Mouse (Mus musculus): ENCODE results near the gene Dusp28. TPM values are rescaled to one million over a fixed set of nuclear protein-coding genes. Genes with fewer than 3 reads are reported as not detected.
"Not testable (repeated sequence)": the region's sequence is repeated elsewhere in the genome, so short reads cannot be mapped to it uniquely, and the experiment has no call there.

Gene Dusp28
- polyA plus RNA-seq, 1 experiment from 2014 or later: 17.3 TPM

- Histone ChIP-seq H3K27me3 (replicated peaks; ENCODE audit: control insufficient read depth, insufficient read depth, low read length) (no peaks in the 10 kb centered on the region), H3K4me3 (ENCODE audit: low read length) (no peak overlapping the region), H3K4me1 (ENCODE audit: control insufficient read depth, insufficient read depth, low read depth, low read length) (no peaks in the 10 kb centered on the region), H3K4me2 (ENCODE audit: low read length) (no peak overlapping the region), H3K36me3 (ENCODE audit: control insufficient read depth, insufficient read depth, low read length) (peaks cover 46% of the 10 kb centered on the region), H3K9me3 (ENCODE audit: control insufficient read depth, low read length) (no peaks in the 10 kb centered on the region), H3K9ac (ENCODE audit: low read depth, low read length) (no peak overlapping the region), H3K27ac (ENCODE audit: low read depth, low read length) (no peak overlapping the region)
- WGBS: 96% methylated on average over 3 of the region's 3 CpGs
- ATAC-seq: no peak
Observed at GRCm38 (mm10) chr1:92947966-92948365, 41.2 kb downstream of the Dusp28 start.

- H3K27me3 ChIP-seq (replicated peaks; ENCODE audit: control insufficient read depth, insufficient read depth, low read length): no peaks in the 10 kb centered on the region
- H3K9ac ChIP-seq (ENCODE audit: low read depth, low read length): no peak overlapping the region
- H3K36me3 ChIP-seq (ENCODE audit: control insufficient read depth, insufficient read depth, low read length): peaks cover 36% of the 10 kb centered on the region
- no peak overlapping the region for H3K4me3 ChIP-seq (ENCODE audit: low read length)
- no peak overlapping the region for H3K4me2 ChIP-seq (ENCODE audit: low read length)
- no peak overlapping the region for H3K27ac ChIP-seq (ENCODE audit: low read depth, low read length)
- H3K4me1 ChIP-seq (ENCODE audit: control insufficient read depth, insufficient read depth, low read depth, low read length): no peaks in the 10 kb centered on the region
- 59% methylated on average over 6 of the region's 6 CpGs for WGBS
- ATAC-seq: no peak
- H3K9me3 ChIP-seq (ENCODE audit: control insufficient read depth, low read length): no peaks in the 10 kb centered on the region
Observed at GRCm38 (mm10) chr1:92949426-92949825, 42.6 kb downstream of the Dusp28 start.

GRCm38 (mm10) chr1:92950607-92951006 is 43.8 kb downstream of the Dusp28 start, which contains the start of gene Gpr35:
Gpr35 (plus strand) TSS chr1:92950865.
- Histone ChIP-seq H3K9me3 (ENCODE audit: control insufficient read depth, low read length) (no peaks in the 10 kb centered on the region), H3K4me3 (ENCODE audit: low read length) (no peak within 1 kb of the TSS), H3K4me2 (ENCODE audit: low read length) (no peak within 1 kb of the TSS), H3K36me3 (ENCODE audit: control insufficient read depth, insufficient read depth, low read length) (peaks cover 27% of the 10 kb centered on the region), H3K27ac (ENCODE audit: low read depth, low read length) (no peak within 1 kb of the TSS), H3K4me1 (ENCODE audit: control insufficient read depth, insufficient read depth, low read depth, low read length) (no peaks in the 10 kb centered on the region), H3K9ac (ENCODE audit: low read depth, low read length) (no peak within 1 kb of the TSS), H3K27me3 (replicated peaks; ENCODE audit: control insufficient read depth, insufficient read depth, low read length) (no peaks in the 10 kb centered on the region)
- ATAC-seq: no peak
- WGBS: 86% methylated on average over 5 of the region's 5 CpGs

GRCm38 (mm10) chr1:92953641-92954040 is 46.9 kb downstream of the Dusp28 start:
- whole genome bisulfite sequencing: 76% methylated on average over 2 of the region's 2 CpGs
- Histone ChIP-seq H3K27me3 (replicated peaks; ENCODE audit: control insufficient read depth, insufficient read depth, low read length) (no peaks in the 10 kb centered on the region), H3K4me3 (ENCODE audit: low read length) (no peak overlapping the region), H3K4me1 (ENCODE audit: control insufficient read depth, insufficient read depth, low read depth, low read length) (no peaks in the 10 kb centered on the region), H3K36me3 (ENCODE audit: control insufficient read depth, insufficient read depth, low read length) (peaks cover 4% of the 10 kb centered on the region; the same call in 1 of the 2 replicates), H3K4me2 (ENCODE audit: low read length) (no peak overlapping the region), H3K9ac (ENCODE audit: low read depth, low read length) (no peak overlapping the region), H3K27ac (ENCODE audit: low read depth, low read length) (no peak overlapping the region), H3K9me3 (ENCODE audit: control insufficient read depth, low read length) (no peaks in the 10 kb centered on the region)
- ATAC-seq: no peak

GRCm38 (mm10) chr1:92956571-92957335 is 50.0 kb downstream of the Dusp28 start:
- not testable (repeated sequence) for H3K4me1 ChIP-seq (ENCODE audit: control insufficient read depth, insufficient read depth, low read depth, low read length); H3K36me3 ChIP-seq (ENCODE audit: control insufficient read depth, insufficient read depth, low read length); H3K27me3 ChIP-seq (replicated peaks; ENCODE audit: control insufficient read depth, insufficient read depth, low read length); H3K9me3 ChIP-seq (ENCODE audit: control insufficient read depth, low read length); H3K4me3 ChIP-seq (ENCODE audit: low read length); H3K9ac ChIP-seq (ENCODE audit: low read depth, low read length); H3K27ac ChIP-seq (ENCODE audit: low read depth, low read length)
- ATAC-seq: peak; percentile 40; the same call in 1 of the 2 replicates
- 10% methylated on average over 11 of the region's 11 CpGs for WGBS
- peak overlapping the region; percentile 39 for H3K4me2 ChIP-seq (ENCODE audit: low read length)

Other genes with a start within 250 kb of the Dusp28 start
- gene Gpc1, start 75.3 kb upstream of the Dusp28 start, polyA plus RNA-seq (2015; fragmentation: Nextera tagmentation; extraction: Ambion mirVana): 57.2 and 65.4 TPM in 2 replicates
- gene Ankmy1, start 4.1 kb upstream of the Dusp28 start, polyA plus RNA-seq (2015; fragmentation: Nextera tagmentation; extraction: Ambion mirVana): 0.50 and 0.55 TPM in 2 replicates
- gene Rnpepl1, start 3.8 kb downstream of the Dusp28 start, polyA plus RNA-seq (2015; fragmentation: Nextera tagmentation; extraction: Ambion mirVana): 16.8 and 29.0 TPM in 2 replicates
- gene Capn10, start 27.4 kb downstream of the Dusp28 start, polyA plus RNA-seq (2015; fragmentation: Nextera tagmentation; extraction: Ambion mirVana): 60.6 and 60.7 TPM in 2 replicates
- gene Gpr35, start 43.9 kb downstream of the Dusp28 start, polyA plus RNA-seq (2015; fragmentation: Nextera tagmentation; extraction: Ambion mirVana): 0.55 and 1.1 TPM in 2 replicates
- not detected in 2 replicates for gene Aqp12, start 99.4 kb downstream of the Dusp28 start, polyA plus RNA-seq (2015; fragmentation: Nextera tagmentation; extraction: Ambion mirVana)
- gene Kif1a, start 195.0 kb downstream of the Dusp28 start, polyA plus RNA-seq (2015; fragmentation: Nextera tagmentation; extraction: Ambion mirVana): 497 and 573 TPM in 2 replicates
- not detected in 2 replicates for gene Agxt, start 228.3 kb downstream of the Dusp28 start, polyA plus RNA-seq (2015; fragmentation: Nextera tagmentation; extraction: Ambion mirVana)

Measured in hindbrain, embryonic 16.5 days (tissue).